Mouse (Mus musculus): Measurements from ENCODE around the gene Slfn8. TPM values are rescaled to one million over a fixed set of nuclear protein-coding genes. Genes with fewer than 3 reads are reported as not detected.

Gene Slfn8
- polyA plus RNA-seq, 1 experiment: 1.3 TPM

- TF ChIP-seq CTCF (conservative IDR thresholded peaks at IDR 0.05; ENCODE audit: insufficient read depth, insufficient read length, low read depth, low read length) (no peak), POLR2A (IDR thresholded peaks at IDR 0.05; ENCODE audit: low read depth, low read length) (no peak)
- no peaks in the 10 kb centered on the region for H3K4me1 ChIP-seq (ENCODE audit: control insufficient read depth, insufficient read depth, low read length)
- DNase-seq: peak; percentile 51
- 50% methylated on average over 9 of the region's 9 CpGs for WGBS
- H3K36me3 ChIP-seq (ENCODE audit: control insufficient read depth, insufficient read depth, low read length): no peaks in the 10 kb centered on the region
- no peaks in the 10 kb centered on the region for H3K27me3 ChIP-seq (replicated peaks; ENCODE audit: control insufficient read depth, insufficient read depth, low read length)
- H3K4me3 ChIP-seq (ENCODE audit: insufficient read depth, low read depth, low read length): peak overlapping the region; percentile 64
- H3K27ac ChIP-seq (ENCODE audit: insufficient read depth, low read depth, low read length): peak overlapping the region; percentile 81
These were observed 67.7 kb downstream of the Slfn8 start for GRCm38 (mm10) chr11:82952612-82953542.

Other genes with a start within 250 kb of the Slfn8 start
- gene Lig3, start 239.7 kb downstream of the Slfn8 start, polyA plus RNA-seq (2012; rRNA removed): 12.7 and 15.0 TPM in 2 replicates
- gene Rffl, start 149.6 kb downstream of the Slfn8 start, polyA plus RNA-seq (2012; rRNA removed): 15.3 and 19.4 TPM in 2 replicates
- 13.7 and 15.7 TPM in 2 replicates for gene Rad51d, start 130.2 kb downstream of the Slfn8 start, polyA plus RNA-seq (2012; rRNA removed)
- 0.13 and 0.19 TPM in 2 replicates for gene Fndc8, start 128.7 kb downstream of the Slfn8 start, polyA plus RNA-seq (2012; rRNA removed)
- gene Nle1, start 112.4 kb downstream of the Slfn8 start, polyA plus RNA-seq (2012; rRNA removed): 16.3 and 16.9 TPM in 2 replicates
- gene Unc45b, start 110.3 kb downstream of the Slfn8 start, polyA plus RNA-seq (2012; rRNA removed): 5.0 and 7.9 TPM in 2 replicates
- 14.1 and 21.4 TPM in 2 replicates for gene Slfn5, start 69.5 kb downstream of the Slfn8 start, polyA plus RNA-seq (2012; rRNA removed)
- gene Slfn9, start 29.0 kb downstream of the Slfn8 start, polyA plus RNA-seq (2012; rRNA removed): 0.18 and 0.36 TPM in 2 replicates
- 4.0 and 7.3 TPM in 2 replicates for gene Slfn2, start 44.3 kb upstream of the Slfn8 start, polyA plus RNA-seq (2012; rRNA removed)
- 0.29 and 2.6 TPM in 2 replicates for gene Slfn1, start 96.0 kb upstream of the Slfn8 start, polyA plus RNA-seq (2012; rRNA removed)
- gene Slfn4, start 154.4 kb upstream of the Slfn8 start, polyA plus RNA-seq (2012; rRNA removed): 0.10 and 0.30 TPM in 2 replicates
- gene Slfn3, start 170.5 kb upstream of the Slfn8 start, polyA plus RNA-seq (2012; rRNA removed): 0.72 TPM in 2 replicates